Mouse (Mus musculus): ENCODE results near the gene Gchfr.

GRCm38 (mm10) chr2:119165401-119165800 is 2.2 kb upstream of the Gchfr start:
- TF ChIP-seq CTCF (IDR thresholded peaks at IDR 0.05; ENCODE audit: extremely low read depth, insufficient read depth, low read length) = no peak
- no peak for TF ChIP-seq POLR2A (IDR thresholded peaks at IDR 0.05; ENCODE audit: extremely low read depth, insufficient read depth, low read length)
